Mouse (Mus musculus): ENCODE data around the gene Sox30.

The Sox30 gene

DNA sequence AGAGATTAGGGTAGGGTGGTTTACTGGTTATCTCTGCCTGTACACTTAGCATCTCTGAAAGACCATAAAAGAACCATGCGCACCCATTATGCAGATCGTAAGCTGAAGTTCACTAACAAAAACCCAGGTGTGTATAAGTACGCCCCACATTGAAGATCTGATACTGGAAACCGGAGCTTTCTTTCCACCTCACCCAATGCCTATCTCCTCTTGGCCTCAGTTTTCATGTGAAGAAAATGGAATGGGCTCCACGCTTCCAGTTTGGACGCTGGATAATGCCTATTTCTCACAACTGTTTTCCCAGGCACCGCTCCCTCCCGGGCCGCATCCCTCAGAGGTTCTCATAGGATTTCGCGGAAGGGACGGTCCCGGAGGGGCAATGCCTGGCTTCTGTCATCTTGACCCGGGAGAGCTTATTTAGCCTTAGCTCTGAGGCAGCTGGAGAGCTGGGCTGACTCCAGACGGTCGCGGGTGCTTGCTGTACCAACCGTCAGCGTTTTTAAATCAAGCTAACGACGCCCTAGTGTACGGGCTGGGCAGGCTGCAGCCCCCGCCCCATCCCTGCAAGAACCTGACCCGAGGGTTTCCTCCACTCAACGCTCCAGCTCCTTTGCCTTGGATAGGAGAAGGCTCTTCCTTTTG is 76.8 kb downstream of the Sox30 start:
- DNase-seq = no peak

DNA sequence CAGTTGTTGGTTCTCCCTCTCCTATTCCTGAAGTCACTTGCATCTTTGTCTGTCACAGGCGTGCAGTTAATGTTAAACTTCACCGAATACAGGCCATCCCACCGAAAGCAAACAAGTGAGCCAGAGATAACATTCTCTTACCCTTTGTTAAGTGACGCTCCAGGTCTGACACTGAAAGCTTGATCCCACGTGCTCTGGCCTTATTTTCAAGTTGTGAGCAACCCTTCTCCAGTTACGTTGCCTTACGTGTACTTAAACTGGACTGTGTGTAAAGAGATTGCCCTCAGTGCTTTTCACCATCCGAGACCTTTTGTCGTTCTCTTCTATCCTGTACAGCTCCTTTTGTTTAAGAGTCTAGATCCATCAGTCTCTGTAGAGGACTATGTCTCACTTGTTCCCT is 77.9 kb downstream of the Sox30 start:
- no peak for DNase-seq

- DNase-seq = no peak
Observed at GRCm38 (mm10) chr11:46058916-46059315, 78.8 kb downstream of the Sox30 start.

- DNase-seq = no peak
Observed at GRCm38 (mm10) chr11:46059887-46060650, 80.0 kb downstream of the Sox30 start.

DNA sequence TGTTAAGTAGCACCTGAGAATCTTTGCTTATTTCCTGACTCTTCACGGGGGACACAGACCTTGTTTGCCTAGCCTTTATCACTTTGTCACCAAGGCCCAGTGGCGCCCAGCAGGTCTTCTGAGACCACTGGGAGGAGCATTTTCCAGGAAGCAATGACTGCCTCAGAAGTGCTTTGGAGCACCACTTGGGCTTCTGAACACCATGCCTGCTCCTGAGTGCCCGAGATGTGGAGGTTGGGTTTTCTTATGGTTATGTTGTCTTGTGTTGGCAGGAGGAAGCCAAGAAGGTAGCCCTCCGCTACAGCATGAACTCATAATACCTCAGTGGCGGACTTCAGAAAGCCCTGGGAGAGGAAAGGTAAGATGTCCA is 80.5 kb downstream of the Sox30 start:
- no peak for DNase-seq

GRCm38 (mm10) chr11:46061776-46062445 is 81.8 kb downstream of the Sox30 start:
- DNase-seq = no peak

- DNase-seq = no peak
Observed at GRCm38 (mm10) chr11:46062569-46062968, 82.5 kb downstream of the Sox30 start.

DNA sequence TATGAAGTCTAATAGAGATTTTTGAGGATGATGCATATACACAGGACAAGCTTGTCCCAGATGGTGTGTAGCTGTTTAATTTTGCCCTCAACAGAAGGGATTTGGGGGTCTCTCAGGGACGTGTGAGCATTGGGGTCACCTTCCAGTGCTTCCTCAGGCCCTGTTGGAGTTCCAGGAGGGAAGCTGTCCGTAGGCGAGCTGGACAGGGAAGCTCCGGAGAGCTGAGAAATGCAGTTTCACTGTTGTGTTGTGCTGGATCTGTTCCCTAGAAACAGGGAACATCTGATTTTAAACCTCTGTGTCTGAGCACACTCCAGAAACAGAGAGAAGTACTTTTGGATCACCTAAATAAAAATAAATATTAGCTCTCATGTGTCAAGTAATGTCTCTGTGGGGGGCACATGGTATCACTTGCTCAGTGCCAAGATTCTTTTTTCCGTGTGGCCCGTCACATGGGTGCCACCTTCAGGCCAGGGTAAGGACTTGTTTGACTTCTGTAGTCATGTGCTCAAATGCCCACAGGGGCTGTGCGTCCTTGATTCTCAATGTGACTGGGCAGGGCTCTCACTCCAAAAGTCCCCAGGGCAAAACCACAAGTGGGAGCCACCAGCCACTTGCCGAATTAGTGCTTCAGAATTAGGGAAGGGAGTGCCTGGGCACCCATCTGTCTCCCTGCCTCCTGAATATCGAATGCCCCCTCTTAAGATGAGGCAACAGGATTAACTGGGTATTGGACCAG is 83.1 kb downstream of the Sox30 start:
- DNase-seq = peak; percentile 45

DNA sequence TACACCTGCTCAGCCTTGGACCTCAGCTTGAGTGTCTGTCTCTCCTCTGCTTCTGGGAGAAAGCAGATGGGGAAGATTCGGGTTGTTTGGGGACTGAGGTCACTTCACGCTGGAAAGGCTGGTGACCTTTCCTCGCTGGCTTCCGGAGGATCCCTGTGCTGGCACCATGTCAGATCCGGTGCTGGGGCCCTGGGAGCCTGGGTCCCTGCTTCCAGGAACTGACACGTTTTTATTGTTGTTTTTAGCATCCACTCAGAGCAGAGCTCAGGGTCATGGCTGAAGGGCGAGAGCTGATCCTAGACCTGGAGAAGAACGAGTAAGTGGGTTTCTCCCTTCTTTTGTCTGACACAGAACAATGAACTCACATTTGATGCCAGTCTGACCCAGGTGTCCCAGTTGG is 84.7 kb downstream of the Sox30 start:
- peak; percentile 47 for DNase-seq

DNA sequence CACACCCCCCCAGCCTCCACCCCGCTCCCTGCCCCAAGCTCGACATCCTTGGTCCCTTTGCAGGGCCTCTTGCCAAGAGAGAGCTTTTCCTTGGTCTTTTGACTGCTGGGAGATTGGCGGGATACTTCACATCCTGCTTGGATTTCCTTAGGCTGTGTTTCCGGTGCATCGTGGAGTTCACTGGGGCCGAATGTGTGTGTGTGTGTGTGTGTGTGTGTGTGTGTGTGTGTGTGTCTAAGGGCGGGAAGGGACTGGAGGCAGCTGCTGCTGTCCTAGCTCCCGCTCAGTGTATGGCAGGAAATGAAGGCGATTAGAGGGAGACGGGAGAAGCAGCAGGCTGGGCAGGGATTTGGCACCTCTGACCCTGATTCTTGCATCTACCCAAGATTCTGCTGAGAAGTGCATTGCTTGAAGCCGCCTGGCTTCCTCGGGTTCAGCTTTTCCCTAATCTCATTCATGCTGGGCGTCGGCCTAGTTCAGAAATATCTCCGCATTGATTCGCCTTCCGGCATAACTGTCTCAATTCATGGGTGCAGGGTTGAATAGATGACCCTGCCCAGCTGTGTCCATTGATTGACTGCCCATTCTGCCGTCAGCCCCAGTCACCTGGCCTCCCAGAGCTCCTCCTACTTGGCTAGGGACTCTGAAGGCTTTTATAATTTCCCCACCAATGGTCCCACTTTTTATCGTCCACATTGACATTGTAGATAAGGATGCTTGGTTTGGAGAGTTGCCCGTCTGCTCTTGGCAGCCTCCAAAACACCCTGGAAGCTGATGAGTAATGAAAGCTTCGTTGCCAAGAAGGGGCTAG is 85.3 kb downstream of the Sox30 start:
- DNase-seq = peak; percentile 61

All from kidney, adult 18-20 months (tissue).